Mouse (Mus musculus): ENCODE measurements around the gene Slc25a5. TPM values are rescaled to one million over a fixed set of nuclear protein-coding genes. Genes with fewer than 3 reads are reported as not detected.

Slc25a5 gene
- total RNA-seq, 2 experiments from 2014 or later = 328 to 349 TPM

GRCm38 (mm10) chrX:36825032-36825431, 29.6 kb downstream of the Slc25a5 start:
- intact Hi-C loops (cut with DNase I) = no loop called here
- no peak for DNase-seq (ENCODE audit: extremely low spot score in 1 of 2, low spot score in 2 of 2)

GRCm38 (mm10) chrX:36826873-36827272, 31.4 kb downstream of the Slc25a5 start:
- intact Hi-C loops (cut with DNase I) = no loop called here
- DNase-seq (ENCODE audit: extremely low spot score in 1 of 2, low spot score in 2 of 2) = no peak

GRCm38 (mm10) chrX:36830271-36830670, 34.8 kb downstream of the Slc25a5 start:
- DNase-seq (ENCODE audit: extremely low spot score in 1 of 2, low spot score in 2 of 2) = peak in 1 of 2 experiments; percentile 56
- intact Hi-C loops (cut with DNase I) = loop anchor here (5.0 to 10.0 kb wide), 2 partner anchors 72 to 215 kb away; partner anchors contain the start of genes Nkrf and Sowahd

GRCm38 (mm10) chrX:36831632-36832031, 36.2 kb downstream of the Slc25a5 start:
- DNase-seq (ENCODE audit: extremely low spot score in 1 of 2, low spot score in 2 of 2) = no peak
- intact Hi-C loops (cut with DNase I) = loop anchor here (5.0 to 10.0 kb wide), 2 partner anchors 71 to 213 kb away; partner anchors contain the start of genes Nkrf and Sowahd

- peak; percentile 29 to 52 for DNase-seq (ENCODE audit: extremely low spot score in 1 of 2, low spot score in 2 of 2)
- intact Hi-C loops (cut with DNase I) = loop anchor here (5.0 to 10.0 kb wide), 2 partner anchors 69 to 211 kb away; partner anchors contain the start of genes Nkrf and Sowahd
Measured at GRCm38 (mm10) chrX:36833397-36834084, 38.1 kb downstream of the Slc25a5 start.

GRCm38 (mm10) chrX:36837069-36837676, 41.7 kb downstream of the Slc25a5 start:
- intact Hi-C loops (cut with DNase I) = loop anchor here (10.0 kb wide), 1 partner anchor 208 kb away; the partner anchor contains the start of gene Sowahd
- no peak for DNase-seq (ENCODE audit: extremely low spot score in 1 of 2, low spot score in 2 of 2)

- peak in 1 of 2 experiments; percentile 63 for DNase-seq (ENCODE audit: extremely low spot score in 1 of 2, low spot score in 2 of 2)
- intact Hi-C loops (cut with DNase I) = loop anchor here (10.0 kb wide), 1 partner anchor 205 kb away; the partner anchor contains the start of gene Sowahd
Measured at GRCm38 (mm10) chrX:36839391-36839790, 43.9 kb downstream of the Slc25a5 start.

GRCm38 (mm10) chrX:36841698-36842097, 46.2 kb downstream of the Slc25a5 start:
- intact Hi-C loops (cut with DNase I) = no loop called here
- DNase-seq (ENCODE audit: extremely low spot score in 1 of 2, low spot score in 2 of 2) = no peak

GRCm38 (mm10) chrX:36843346-36843990, 48.0 kb downstream of the Slc25a5 start:
- intact Hi-C loops (cut with DNase I) = no loop called here
- no peak for DNase-seq (ENCODE audit: extremely low spot score in 1 of 2, low spot score in 2 of 2)

GRCm38 (mm10) chrX:36847152-36847551, 51.7 kb downstream of the Slc25a5 start:
- no peak for DNase-seq (ENCODE audit: extremely low spot score in 1 of 2, low spot score in 2 of 2)
- intact Hi-C loops (cut with DNase I) = no loop called here

Other genes starting within 250 kb of the Slc25a5 start
- 100 to 1,000 TPM; 327 to 343 TPM for gene Pgrmc1, start 197.4 kb upstream of the Slc25a5 start, total RNA-seq (2021)
- gene Akap17b, start 150.3 kb upstream of the Slc25a5 start, total RNA-seq (2021) = 10 to 100 TPM in 1 of 2 experiments, 1 to 10 TPM in 1; 8.1 to 10.2 TPM
- gene Slc25a43, start 52.0 kb upstream of the Slc25a5 start, total RNA-seq (2021) = not detected
- 10 to 100 TPM; 61.7 to 63.9 TPM for gene Ube2a, start 78.2 kb downstream of the Slc25a5 start, total RNA-seq (2021)
- gene C330007P06Rik, start 78.5 kb downstream of the Slc25a5 start, total RNA-seq (2021) = 10 to 100 TPM; 30.2 to 32.3 TPM
- 10 to 100 TPM; 30.8 to 31.0 TPM for gene Nkrf, start 107.2 kb downstream of the Slc25a5 start, total RNA-seq (2021)
- gene Sept6, start 196.1 kb downstream of the Slc25a5 start, total RNA-seq (2021) = 10 to 100 TPM; 90.7 to 91.8 TPM